Comparison of ENCODE assay signal across 12 mouse cellular contexts in genomic region chr9:5627521-5627920, GRCm38 (mm10).
"Had no signal": no experiment of that assay in that cellular context is flagged by ENCODE, and none has a peak within 500 bp of the region (broad histone marks: within the 10 kb centered on the region; RNA-seq: fewer than 3 reads in every experiment).

No protein-coding gene starts in this region.

- DNase-seq: kidney, postnatal 36 days; layer of hippocampus, postnatal 36 days; liver; lung, adult 18-20 months; lung, postnatal 10 days; lung, postnatal 36 days; right cerebral cortex, adult 18-20 months; right cerebral cortex, postnatal 14 days; right cerebral cortex, postnatal 4 days; thymus, adult 2 months; thymus, postnatal 14 days; thymus, postnatal 4 days had no signal
